Mouse (Mus musculus) R1 (cell line): ENCODE data around the gene Bach2.
A peak's percentile ranks its signal among the peaks of the same experiment; 100 is the strongest.

Source experiments
- DNase-seq: peaks from one replicate; pipeline ENCODE4 v3.0.0-alpha.2; 2018; ENCODE audit warnings: low read depth, low spot score

Gene Bach2

GRCm38 (mm10) chr4:32326860-32327259 lies 88.3 kb downstream of the Bach2 start:
- DNase-seq: no peak

GRCm38 (mm10) chr4:32327626-32328025 lies 89.0 kb downstream of the Bach2 start:
- no peak for DNase-seq

GRCm38 (mm10) chr4:32328561-32328960 lies 90.0 kb downstream of the Bach2 start:
- no peak for DNase-seq

- no peak for DNase-seq
Measured at GRCm38 (mm10) chr4:32330584-32331314, 92.1 kb downstream of the Bach2 start.

GRCm38 (mm10) chr4:32332028-32332427 lies 93.4 kb downstream of the Bach2 start:
- no peak for DNase-seq

- no peak for DNase-seq
Measured at GRCm38 (mm10) chr4:32334131-32334530, 95.5 kb downstream of the Bach2 start.

- DNase-seq: no peak
Measured at GRCm38 (mm10) chr4:32334765-32335164, 96.2 kb downstream of the Bach2 start.

- DNase-seq: no peak
Measured at GRCm38 (mm10) chr4:32335659-32336058, 97.1 kb downstream of the Bach2 start.

- no peak for DNase-seq
Measured at GRCm38 (mm10) chr4:32336642-32337041, 98.0 kb downstream of the Bach2 start.

- DNase-seq: peak; percentile 12
Measured at GRCm38 (mm10) chr4:32337638-32338037, 99.0 kb downstream of the Bach2 start.

GRCm38 (mm10) chr4:32338451-32338850 lies 99.8 kb downstream of the Bach2 start:
- DNase-seq: no peak

- no peak for DNase-seq
Measured at GRCm38 (mm10) chr4:32340844-32341243, 102.2 kb downstream of the Bach2 start.

- DNase-seq: peak; percentile 67
Measured at GRCm38 (mm10) chr4:32342269-32342668, 103.7 kb downstream of the Bach2 start.

- DNase-seq: no peak
Measured at GRCm38 (mm10) chr4:32343256-32344165, 104.9 kb downstream of the Bach2 start.

- no peak for DNase-seq
Measured at GRCm38 (mm10) chr4:32344276-32344675, 105.7 kb downstream of the Bach2 start.

GRCm38 (mm10) chr4:32347202-32347601 lies 108.6 kb downstream of the Bach2 start:
- DNase-seq: no peak

- no peak for DNase-seq
Measured at GRCm38 (mm10) chr4:32347711-32348110, 109.1 kb downstream of the Bach2 start.

GRCm38 (mm10) chr4:32349361-32349760 lies 110.8 kb downstream of the Bach2 start:
- no peak for DNase-seq

GRCm38 (mm10) chr4:32351236-32351635 lies 112.6 kb downstream of the Bach2 start:
- no peak for DNase-seq

- DNase-seq: no peak
Measured at GRCm38 (mm10) chr4:32351661-32352246, 113.2 kb downstream of the Bach2 start.

- DNase-seq: no peak
Measured at GRCm38 (mm10) chr4:32352442-32352841, 113.8 kb downstream of the Bach2 start.

GRCm38 (mm10) chr4:32352842-32353241 lies 114.2 kb downstream of the Bach2 start:
- DNase-seq: no peak
